In the genomic region with DNA sequence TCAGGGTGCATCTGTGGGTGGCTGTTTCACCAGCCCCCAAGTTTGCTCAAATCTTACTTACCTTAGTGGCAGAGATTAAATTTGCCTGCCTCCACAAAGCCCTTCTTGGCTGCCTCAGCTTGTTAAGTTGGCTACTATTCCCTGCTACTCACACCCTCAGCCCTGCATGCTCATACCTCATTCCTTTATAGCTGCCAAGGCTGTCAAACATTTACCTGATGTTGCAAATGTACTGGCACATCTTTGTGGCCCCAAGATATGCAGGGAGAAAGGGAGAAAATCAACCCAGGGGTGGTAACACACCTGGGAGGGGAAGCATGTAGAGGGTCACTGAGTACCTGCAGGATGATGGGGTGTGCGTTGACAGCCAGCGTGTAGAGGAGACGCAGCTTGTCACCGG, we compare ENCODE assay signal across 23 mouse cellular contexts. TPM values are rescaled to one million over a fixed set of nuclear protein-coding genes. Genes with fewer than 3 reads are reported as not detected.
"Had no signal": no experiment of that assay in that cellular context is flagged by ENCODE, and none has a peak within 500 bp of the region (broad histone marks: within the 10 kb centered on the region; RNA-seq: fewer than 3 reads in every experiment).

No protein-coding gene starts in this region.

- H3K27ac ChIP-seq: hindbrain, postnatal 0 days; kidney, postnatal 0 days; limb, embryonic 10.5 days; limb, embryonic 13.5 days; liver, embryonic 13.5 days; macrophage; midbrain, embryonic 12.5 days; midbrain, embryonic 15.5 days; neural tube, embryonic 12.5 days; neural tube, embryonic 15.5 days; stomach, postnatal 0 days had no signal

- H3K9ac ChIP-seq: limb, embryonic 13.5 days; liver, embryonic 13.5 days; lung, embryonic 14.5 days; midbrain, embryonic 12.5 days; midbrain, embryonic 15.5 days; neural tube, embryonic 12.5 days; neural tube, embryonic 15.5 days had no signal

- H3K27me3 ChIP-seq: limb, embryonic 13.5 days; liver, embryonic 13.5 days; midbrain, embryonic 12.5 days; midbrain, embryonic 15.5 days; neural tube, embryonic 12.5 days; neural tube, embryonic 15.5 days had no signal

- H3K36me3 ChIP-seq: limb, embryonic 10.5 days; limb, embryonic 13.5 days; liver, embryonic 13.5 days; midbrain, embryonic 12.5 days; midbrain, embryonic 15.5 days; neural tube, embryonic 12.5 days; neural tube, embryonic 15.5 days had no signal

- DNase-seq: layer of hippocampus, adult 9-11 months; liver; liver, embryonic 13.5 days; lung, embryonic 14.5 days; right cerebral cortex, adult 18-20 months; right cerebral cortex, postnatal 14 days; right cerebral cortex, postnatal 4 days; thymus, adult 2 months; thymus, postnatal 14 days had no signal

- H3K9me3 ChIP-seq: limb, embryonic 10.5 days; limb, embryonic 13.5 days; liver, embryonic 13.5 days; midbrain, embryonic 12.5 days; midbrain, embryonic 15.5 days; neural tube, embryonic 12.5 days; neural tube, embryonic 15.5 days had no signal

- ATAC-seq: hindbrain, postnatal 0 days; inflammation-experienced regulatory T-cells, adult 6 months; intestine, embryonic 16.5 days; lung, postnatal 0 days; midbrain, embryonic 15.5 days had no signal

- H3K4me3 ChIP-seq: limb, embryonic 10.5 days; limb, embryonic 13.5 days; liver, embryonic 13.5 days; midbrain, embryonic 12.5 days; midbrain, embryonic 15.5 days; neural tube, embryonic 12.5 days; neural tube, embryonic 15.5 days had no signal

- H3K4me1 ChIP-seq: limb, embryonic 10.5 days; limb, embryonic 13.5 days; liver, embryonic 13.5 days; midbrain, embryonic 12.5 days; midbrain, embryonic 15.5 days; neural tube, embryonic 12.5 days; neural tube, embryonic 15.5 days had no signal

- H3K4me2 ChIP-seq: limb, embryonic 13.5 days; liver, embryonic 13.5 days; lung, embryonic 14.5 days; midbrain, embryonic 12.5 days; midbrain, embryonic 15.5 days; neural tube, embryonic 12.5 days; neural tube, embryonic 15.5 days had no signal

RNA-seq across cellular contexts. Expression of gene 4930578C19Rik, which starts 38.0 kb away (rescaled TPM):
- polyA plus RNA-seq: inflammation-experienced regulatory T-cells, adult 6 months; liver, embryonic 13.5 days; liver, embryonic 16.5 days; macrophage had no signal
